Mouse (Mus musculus) gastrocnemius, postnatal 36 days (tissue): Measurements from ENCODE around the gene Rai1. TPM values are rescaled to one million over a fixed set of nuclear protein-coding genes. Genes with fewer than 3 reads are reported as not detected.
A peak's percentile ranks its signal among the peaks of the same experiment; 100 is the strongest.

Experiments used
- DNase-seq, 2 experiments: peaks; one replicate each; pipeline ENCODE4 v3.0.0; 2022
- intact Hi-C: fragments of 180-260 bp; cut with DNase I; formaldehyde crosslinking; loops from one replicate; pipeline ENCODE4 v1.15.1; 2025
- total RNA-seq, 2 experiments: library from RNA; stranded (reverse); gene quantifications; 2 replicates each; pipeline ENCODE4 v1.2.3; 2021

Rai1 gene
- total RNA-seq, 2 experiments from 2014 or later: 18.1 to 20.8 TPM

GRCm38 (mm10) chr11:60115638-60116276, 10.9 kb downstream of the Rai1 start:
- intact Hi-C loops: no loop called here
- no peak for DNase-seq

GRCm38 (mm10) chr11:60120586-60121262, 15.9 kb downstream of the Rai1 start:
- intact Hi-C loops: no loop called here
- no peak for DNase-seq

- DNase-seq: no peak
- intact Hi-C loops: no loop called here
Observed at GRCm38 (mm10) chr11:60122611-60123010, 17.8 kb downstream of the Rai1 start.

GRCm38 (mm10) chr11:60127048-60127447, 22.2 kb downstream of the Rai1 start:
- intact Hi-C loops: no loop called here
- DNase-seq: no peak

- intact Hi-C loops: no loop called here
- DNase-seq: no peak
Observed at GRCm38 (mm10) chr11:60127863-60128512, 23.2 kb downstream of the Rai1 start.

GRCm38 (mm10) chr11:60130516-60130915, 25.7 kb downstream of the Rai1 start:
- DNase-seq: no peak

GRCm38 (mm10) chr11:60132061-60132460, 27.2 kb downstream of the Rai1 start:
- no peak for DNase-seq
- intact Hi-C loops: no loop called here

More at GRCm38 (mm10) chr11:60130516-60130915, 25.7 kb downstream of the Rai1 start:
- intact Hi-C loops: no loop called here

GRCm38 (mm10) chr11:60136491-60136890, 31.7 kb downstream of the Rai1 start:
- DNase-seq: no peak
- intact Hi-C loops: no loop called here

- no peak for DNase-seq
- intact Hi-C loops: no loop called here
Observed at GRCm38 (mm10) chr11:60137170-60137569, 32.4 kb downstream of the Rai1 start.

- intact Hi-C loops: no loop called here
- no peak for DNase-seq
Observed at GRCm38 (mm10) chr11:60139141-60139733, 34.4 kb downstream of the Rai1 start.

GRCm38 (mm10) chr11:60139734-60140371, 35.0 kb downstream of the Rai1 start:
- peak; percentile 25 to 37 for DNase-seq
- intact Hi-C loops: loop anchor here (5.0 kb wide), 1 partner anchor 33 kb away; the partner anchor contains the start of gene Rai1

- DNase-seq: no peak
- intact Hi-C loops: loop anchor here (5.0 kb wide), 1 partner anchor 33 kb away; the partner anchor contains the start of gene Rai1
Observed at GRCm38 (mm10) chr11:60140586-60141284, 35.9 kb downstream of the Rai1 start.

GRCm38 (mm10) chr11:60141285-60141608, 36.4 kb downstream of the Rai1 start:
- DNase-seq: no peak
- intact Hi-C loops: loop anchor here (5.0 kb wide), 1 partner anchor 34 kb away; the partner anchor contains the start of gene Rai1

- intact Hi-C loops: loop anchor here (5.0 kb wide), 1 partner anchor 36 kb away; the partner anchor contains the start of gene Rai1
Observed at GRCm38 (mm10) chr11:60143086-60143485, 38.3 kb downstream of the Rai1 start.

GRCm38 (mm10) chr11:60146170-60146569, 41.4 kb downstream of the Rai1 start:
- intact Hi-C loops: no loop called here
- DNase-seq: no peak

More at GRCm38 (mm10) chr11:60143086-60143485, 38.3 kb downstream of the Rai1 start:
- DNase-seq: no peak

- intact Hi-C loops: no loop called here
- no peak for DNase-seq
Observed at GRCm38 (mm10) chr11:60148591-60148990, 43.8 kb downstream of the Rai1 start.

GRCm38 (mm10) chr11:60149086-60149485, 44.3 kb downstream of the Rai1 start:
- intact Hi-C loops: no loop called here
- no peak for DNase-seq

GRCm38 (mm10) chr11:60150677-60151076, 45.9 kb downstream of the Rai1 start:
- no peak for DNase-seq
- intact Hi-C loops: no loop called here

GRCm38 (mm10) chr11:60152339-60152738, 47.5 kb downstream of the Rai1 start:
- intact Hi-C loops: no loop called here
- DNase-seq: no peak

- DNase-seq: no peak
- intact Hi-C loops: no loop called here
Observed at GRCm38 (mm10) chr11:60153936-60154335, 49.1 kb downstream of the Rai1 start.
